Mouse (Mus musculus): ENCODE data around the gene Gm49352. TPM values are rescaled to one million over a fixed set of nuclear protein-coding genes. Genes with fewer than 3 reads are reported as not detected.
"Not testable (repeated sequence)": the region's sequence is repeated elsewhere in the genome, so short reads cannot be mapped to it uniquely, and the experiment has no call there.

The Gm49352 gene
- not detected for polyA plus RNA-seq (2012; fragmentation: generic; extraction: Trizol)

DNA sequence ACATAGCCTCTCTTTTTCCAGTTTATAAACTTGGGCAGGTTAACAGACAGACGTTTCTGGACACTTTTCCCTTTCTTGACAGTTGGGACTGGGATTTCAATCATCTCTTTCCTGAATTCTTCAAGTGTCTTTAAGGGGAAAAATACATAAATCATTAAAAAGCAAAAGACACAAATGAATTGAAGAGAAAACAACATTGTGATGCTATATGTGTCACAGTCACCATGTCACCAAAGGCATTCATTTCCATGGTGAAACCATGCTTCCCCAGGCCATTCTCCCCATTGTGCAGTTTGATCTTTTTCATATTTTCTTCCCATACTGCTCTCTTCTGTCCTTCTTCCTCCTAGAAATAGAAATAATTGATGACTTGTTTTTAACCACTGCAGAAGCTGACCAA lies at the start of gene Gm49352:
Gm49352 (minus strand) TSS at position 101 of the 400 bp plus-strand sequence.
- H3K36me3 ChIP-seq (ENCODE audit: control insufficient read depth, insufficient read depth); H3K27me3 ChIP-seq (ENCODE audit: control insufficient read depth, insufficient read depth, insufficient read length); H3K79me2 ChIP-seq (ENCODE audit: control insufficient read depth, insufficient read depth); H3K4me2 ChIP-seq (ENCODE audit: low read depth); H3ac ChIP-seq (ENCODE audit: control insufficient read depth, insufficient read length); H3K4me3 ChIP-seq: not testable (repeated sequence)

GRCm38 (mm10) chr13:61570027-61570426 lies 2.1 kb upstream of the Gm49352 start, which contains the start of gene Cts3:
Cts3 (minus strand) TSS chr13:61570127.
- no peak for TF ChIP-seq USF1 (IDR thresholded peaks at IDR 0.05; ENCODE audit: low read depth)
- no peak for TF ChIP-seq TCF3 (IDR thresholded peaks at IDR 0.05; ENCODE audit: insufficient read length, low read depth)
- no peak for TF ChIP-seq SRF (IDR thresholded peaks at IDR 0.05; ENCODE audit: control insufficient read depth, insufficient read length, low read depth)
- TF ChIP-seq TCF12 (IDR thresholded peaks at IDR 0.05; ENCODE audit: insufficient read depth, poor library complexity, severe bottlenecking) = no peak
- no peak for TF ChIP-seq E2F4 (IDR thresholded peaks at IDR 0.05; ENCODE audit: insufficient read depth)
- no peak for TF ChIP-seq MYOD1 (IDR thresholded peaks at IDR 0.05; ENCODE audit: control insufficient read depth in 1 of 3, insufficient read length in 2 of 3, low read depth in 2 of 3)
- no peak for TF ChIP-seq MAX (IDR thresholded peaks at IDR 0.05; ENCODE audit: low read depth)
- no peak for TF ChIP-seq MYOG (IDR thresholded peaks at IDR 0.05; ENCODE audit: control insufficient read depth in 1 of 3, insufficient read depth in 1 of 3, insufficient read length in 2 of 3, low read depth in 2 of 3)
- no peak for TF ChIP-seq POLR2A (IDR thresholded peaks at IDR 0.05; ENCODE audit: insufficient read length, low read depth)
- TF ChIP-seq REST (IDR thresholded peaks at IDR 0.05; ENCODE audit: insufficient read depth, insufficient read length) = no peak
- TF ChIP-seq CEBPB (IDR thresholded peaks at IDR 0.05; ENCODE audit: insufficient read depth, poor library complexity, severe bottlenecking) = no peak
- TF ChIP-seq POLR2AphosphoS2 (IDR thresholded peaks at IDR 0.05; ENCODE audit: insufficient read length, low read depth) = no peak
- Histone ChIP-seq H3K79me2 (ENCODE audit: control insufficient read depth, insufficient read depth) (no peaks in the 10 kb centered on the region), H3ac (ENCODE audit: control insufficient read depth, insufficient read length) (no peak within 1 kb of the TSS), H3K36me3 (ENCODE audit: control insufficient read depth, insufficient read depth) (no peaks in the 10 kb centered on the region), H3K4me2 (ENCODE audit: low read depth) (no peak within 1 kb of the TSS), H3K4me3 (no peak within 1 kb of the TSS), H3K27me3 (ENCODE audit: control insufficient read depth, insufficient read depth, insufficient read length) (no peaks in the 10 kb centered on the region)

- H3K36me3 ChIP-seq (ENCODE audit: control insufficient read depth, insufficient read depth) = no peaks in the 10 kb centered on the region
- H3K4me2 ChIP-seq (ENCODE audit: low read depth) = no peak within 1 kb of the TSS
- H3K79me2 ChIP-seq (ENCODE audit: control insufficient read depth, insufficient read depth) = no peaks in the 10 kb centered on the region
- H3K27me3 ChIP-seq (ENCODE audit: control insufficient read depth, insufficient read depth, insufficient read length) = no peaks in the 10 kb centered on the region
- H3ac ChIP-seq (ENCODE audit: control insufficient read depth, insufficient read length) = no peak within 1 kb of the TSS
- TF ChIP-seq REST (IDR thresholded peaks at IDR 0.05; ENCODE audit: insufficient read depth, insufficient read length) (no peak), CEBPB (IDR thresholded peaks at IDR 0.05; ENCODE audit: insufficient read depth, poor library complexity, severe bottlenecking) (no peak), POLR2A (IDR thresholded peaks at IDR 0.05; ENCODE audit: insufficient read length, low read depth) (no peak), MAX (IDR thresholded peaks at IDR 0.05; ENCODE audit: low read depth) (no peak), USF1 (IDR thresholded peaks at IDR 0.05; ENCODE audit: low read depth) (no peak), MYOD1 (IDR thresholded peaks at IDR 0.05; ENCODE audit: control insufficient read depth in 1 of 3, insufficient read length in 2 of 3, low read depth in 2 of 3) (no peak), TCF3 (IDR thresholded peaks at IDR 0.05; ENCODE audit: insufficient read length, low read depth) (no peak)
- no peak within 1 kb of the TSS for H3K4me3 ChIP-seq
Observed at GRCm38 (mm10) chr13:61541631-61542030, 26.3 kb downstream of the Gm49352 start, which contains the start of gene Ctsm. Ctsm (minus strand) TSS chr13:61541839.

Other genes with a start within 250 kb of the Gm49352 start
- not detected for gene Cts7, start 210.0 kb downstream of the Gm49352 start, polyA plus RNA-seq (2012; fragmentation: generic; extraction: Trizol)
- not detected for gene Ctsm, start 26.3 kb downstream of the Gm49352 start, polyA plus RNA-seq (2012; fragmentation: generic; extraction: Trizol)
- not detected for gene Cts3, start 2.0 kb upstream of the Gm49352 start, polyA plus RNA-seq (2012; fragmentation: generic; extraction: Trizol)